Mouse (Mus musculus): ENCODE data around the gene Mrps30. TPM values are rescaled to one million over a fixed set of nuclear protein-coding genes. Genes with fewer than 3 reads are reported as not detected.

Mrps30 gene
- polyA plus RNA-seq, 1 experiment from 2014 or later: 16.7 TPM

DNA sequence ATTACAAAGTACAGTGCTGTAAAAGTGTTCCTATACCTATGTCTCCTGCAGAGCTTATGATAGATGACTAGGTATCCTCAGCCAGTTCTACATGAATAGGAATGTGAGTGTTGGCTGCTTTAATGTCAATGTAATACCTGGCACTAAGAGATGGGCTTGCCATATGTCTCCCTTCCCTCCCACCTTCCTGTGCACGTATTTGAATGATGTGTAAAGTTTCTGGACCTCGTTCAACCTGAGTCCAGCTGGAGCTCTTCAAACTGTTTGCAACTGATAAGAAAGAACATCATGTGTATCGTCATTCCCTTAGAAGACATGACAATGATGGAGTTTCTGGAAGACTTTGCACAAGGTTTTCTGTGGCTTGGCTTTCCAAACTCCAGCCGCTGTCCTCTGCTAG is 14.2 kb downstream of the Mrps30 start:
- no peak overlapping the region for H3K27ac ChIP-seq (replicated peaks)
- no peak overlapping the region for H3K4me3 ChIP-seq (replicated peaks)
- no peaks in the 10 kb centered on the region for H3K9me3 ChIP-seq (replicated peaks)
- no peaks in the 10 kb centered on the region for H3K27me3 ChIP-seq
- H3K4me2 ChIP-seq: no peak overlapping the region
- H3K4me1 ChIP-seq (replicated peaks): no peaks in the 10 kb centered on the region
- ATAC-seq (ENCODE audit: insufficient read depth): no peak
- H3K9ac ChIP-seq: no peak overlapping the region
- H3K36me3 ChIP-seq (replicated peaks): peaks cover 7% of the 10 kb centered on the region
- 55% methylated on average over 4 of the region's 4 CpGs for WGBS (ENCODE audit: insufficient replicate concordance)

DNA sequence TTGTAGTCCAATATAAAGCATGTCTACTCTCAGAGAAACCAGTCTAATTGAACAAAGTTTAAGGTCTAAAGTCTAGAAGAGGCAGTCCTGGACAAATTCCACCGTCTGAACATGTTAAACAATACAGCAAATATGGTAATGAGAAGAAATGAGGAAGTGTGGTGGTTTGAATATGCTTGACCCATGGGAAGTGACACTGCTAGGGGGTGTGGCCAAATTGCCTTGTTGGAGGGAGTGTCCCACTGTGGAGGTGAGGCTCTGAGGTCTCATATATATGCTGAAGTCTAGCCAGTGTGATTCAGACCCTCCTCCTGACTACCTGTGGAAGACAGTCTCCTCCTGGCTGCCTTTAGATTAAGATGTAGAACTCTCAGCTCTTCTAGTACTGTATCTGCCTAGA is 21.3 kb downstream of the Mrps30 start:
- Histone ChIP-seq H3K4me2 (no peak overlapping the region), H3K9me3 (replicated peaks) (no peaks in the 10 kb centered on the region), H3K4me1 (replicated peaks) (no peaks in the 10 kb centered on the region), H3K4me3 (replicated peaks) (no peak overlapping the region), H3K27me3 (no peaks in the 10 kb centered on the region), H3K9ac (no peak overlapping the region), H3K36me3 (replicated peaks) (no peaks in the 10 kb centered on the region), H3K27ac (replicated peaks) (no peak overlapping the region)
- ATAC-seq (ENCODE audit: insufficient read depth): no peak
- 37% methylated on average over 1 of the region's 1 CpGs for WGBS (ENCODE audit: insufficient replicate concordance)

DNA sequence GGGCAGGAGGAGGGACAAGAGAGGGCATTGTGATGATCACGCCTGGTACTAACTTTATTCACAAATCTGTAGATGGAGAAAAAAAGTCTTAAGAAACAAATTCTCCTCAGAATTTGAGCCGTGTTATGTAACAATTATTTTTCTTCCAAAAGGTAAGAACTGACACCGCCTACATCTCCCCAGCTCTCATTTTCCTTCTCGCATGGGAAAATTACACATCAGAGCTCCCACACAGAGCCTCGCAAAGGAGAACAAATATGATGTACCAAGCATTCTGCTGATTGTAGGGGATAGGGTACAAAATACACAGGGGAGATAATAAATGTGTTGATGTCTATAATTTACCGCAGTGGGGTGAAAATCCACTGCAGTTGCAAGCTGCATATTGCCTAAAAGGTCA is 23.7 kb downstream of the Mrps30 start:
- Histone ChIP-seq H3K4me3 (replicated peaks) (no peak overlapping the region), H3K27me3 (no peaks in the 10 kb centered on the region), H3K9me3 (replicated peaks) (no peaks in the 10 kb centered on the region), H3K4me1 (replicated peaks) (no peaks in the 10 kb centered on the region), H3K4me2 (no peak overlapping the region), H3K9ac (no peak overlapping the region), H3K36me3 (replicated peaks) (no peaks in the 10 kb centered on the region), H3K27ac (replicated peaks) (no peak overlapping the region)
- ATAC-seq (ENCODE audit: insufficient read depth): no peak
- 71% methylated on average over 6 of the region's 6 CpGs for WGBS (ENCODE audit: insufficient replicate concordance)

DNA sequence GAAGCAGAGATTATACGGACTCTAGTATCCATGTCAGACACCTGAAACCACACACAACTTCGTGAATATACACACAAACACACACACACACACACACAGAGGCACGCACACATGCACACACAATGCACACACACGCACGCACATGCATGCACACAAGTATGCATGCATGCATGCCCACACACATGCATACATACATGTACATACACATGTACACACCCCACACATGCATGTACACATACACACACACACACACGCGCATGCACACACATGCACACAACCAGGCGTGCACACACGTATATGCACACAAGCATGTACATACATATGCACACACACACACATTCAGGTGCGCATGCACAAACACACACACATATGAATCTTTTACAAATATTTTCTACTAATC is 36.2 kb downstream of the Mrps30 start:
- no peak overlapping the region for H3K4me3 ChIP-seq (replicated peaks)
- no peak overlapping the region for H3K27ac ChIP-seq (replicated peaks)
- H3K9ac ChIP-seq: no peak overlapping the region
- no peaks in the 10 kb centered on the region for H3K27me3 ChIP-seq
- no peaks in the 10 kb centered on the region for H3K9me3 ChIP-seq (replicated peaks)
- H3K4me1 ChIP-seq (replicated peaks): no peaks in the 10 kb centered on the region
- no peaks in the 10 kb centered on the region for H3K36me3 ChIP-seq (replicated peaks)
- H3K4me2 ChIP-seq: no peak overlapping the region
- WGBS (ENCODE audit: insufficient replicate concordance): 74% methylated on average over 10 of the region's 10 CpGs
- ATAC-seq (ENCODE audit: insufficient read depth): no peak

DNA sequence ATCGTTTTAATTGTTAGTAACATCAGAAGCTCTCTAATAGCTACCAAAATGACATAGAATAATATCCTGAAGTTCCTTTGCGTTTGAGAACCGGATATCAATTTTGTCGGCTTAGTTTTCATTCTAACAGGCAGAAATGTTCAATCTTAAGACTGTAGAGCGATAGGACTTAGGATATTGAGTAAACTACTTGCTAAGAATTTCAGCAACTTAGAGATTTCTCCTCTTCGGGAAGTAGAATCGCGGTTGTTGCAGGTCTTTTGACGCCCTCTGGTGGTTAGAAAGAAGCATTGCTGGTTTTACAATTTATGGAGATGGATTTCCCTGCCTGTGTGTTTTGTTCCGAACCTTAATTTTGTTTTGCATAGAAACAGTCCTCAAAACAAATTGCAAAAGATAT is 36.8 kb downstream of the Mrps30 start:
- H3K36me3 ChIP-seq (replicated peaks): no peaks in the 10 kb centered on the region
- no peak overlapping the region for H3K4me3 ChIP-seq (replicated peaks)
- no peak overlapping the region for H3K9ac ChIP-seq
- no peak overlapping the region for H3K4me2 ChIP-seq
- H3K27ac ChIP-seq (replicated peaks): no peak overlapping the region
- WGBS (ENCODE audit: insufficient replicate concordance): 19% methylated on average over 10 of the region's 10 CpGs
- no peaks in the 10 kb centered on the region for H3K9me3 ChIP-seq (replicated peaks)
- H3K4me1 ChIP-seq (replicated peaks): no peaks in the 10 kb centered on the region
- H3K27me3 ChIP-seq: no peaks in the 10 kb centered on the region
- ATAC-seq (ENCODE audit: insufficient read depth): no peak

Other genes with a start within 250 kb of the Mrps30 start
- 0.14 and 0.23 TPM in 2 replicates for gene B430218F22Rik, start 622 bp downstream of the Mrps30 start, polyA plus RNA-seq (2015; fragmentation: Nextera tagmentation; extraction: Ambion mirVana)

Measured in liver, embryonic 15.5 days (tissue).